Comparison of ENCODE assay signal across 9 mouse cellular contexts in the genomic region with DNA sequence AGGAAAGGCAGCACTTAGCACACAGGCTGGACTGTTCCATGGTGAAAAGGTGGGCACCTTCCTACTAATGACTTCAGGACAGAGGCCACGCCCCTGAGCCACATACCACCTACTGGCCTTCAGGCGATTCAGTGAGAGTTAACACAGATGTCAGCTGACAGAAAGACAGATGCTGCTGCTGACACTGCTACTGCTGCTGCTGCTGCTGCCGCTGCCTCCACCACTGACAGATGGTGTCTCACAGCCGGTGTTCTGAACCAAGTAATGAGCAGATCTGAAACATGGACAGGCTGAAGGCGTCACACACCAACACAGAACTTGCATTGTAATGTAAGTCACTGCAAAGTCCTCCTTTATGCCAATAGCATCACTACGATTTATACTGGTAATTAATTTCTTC.
DNase-seq lines count a peak whose midpoint lies in the region; ATAC-seq lines count a peak whose summit lies in the region.
"Had no signal": no experiment of that assay in that cellular context is flagged by ENCODE, and none has a peak within 500 bp of the region (broad histone marks: within the 10 kb centered on the region; RNA-seq: fewer than 3 reads in every experiment).

No protein-coding gene starts in this region.

- peak; percentile 79 for ATAC-seq in frontal cortex, adult (ENCODE audit: low TSS enrichment)
- peak; percentile 81; the same call in 1 of the 2 replicates for ATAC-seq in neural tube, embryonic 13.5 days (ENCODE audit: low read depth)
- ATAC-seq in megakaryocyte, adult 5-6 weeks (ENCODE audit: poor library complexity, severe bottlenecking) = no peak

- H3K27me3 ChIP-seq in neural tube, embryonic 13.5 days = no peaks in the 10 kb centered on the region
- H3K27me3 ChIP-seq: lung, embryonic 15.5 days had no signal

- 25% methylated on average over 6 of the region's 6 CpGs for WGBS in neural tube, embryonic 13.5 days

- no peaks in the 10 kb centered on the region for H3K9me3 ChIP-seq in neural tube, embryonic 13.5 days
- H3K9me3 ChIP-seq: lung, embryonic 15.5 days had no signal

- peak overlapping the region; percentile 1; the same call in 1 of the 2 replicates for H3K4me2 ChIP-seq in neural tube, embryonic 13.5 days
- H3K4me2 ChIP-seq: lung, embryonic 15.5 days had no signal

- H3K36me3 ChIP-seq in neural tube, embryonic 13.5 days = no peaks in the 10 kb centered on the region
- H3K36me3 ChIP-seq: lung, embryonic 15.5 days had no signal

- peak overlapping the region; percentile 43; the same call in 1 of the 2 replicates for H3K27ac ChIP-seq in neural tube, embryonic 13.5 days (replicated peaks)
- H3K27ac ChIP-seq: lung, embryonic 15.5 days had no signal

- peaks cover 16% of the 10 kb centered on the region for H3K4me1 ChIP-seq in neural tube, embryonic 13.5 days (replicated peaks)
- H3K4me1 ChIP-seq: lung, embryonic 15.5 days had no signal

- no peak overlapping the region for H3K9ac ChIP-seq in neural tube, embryonic 13.5 days
- H3K9ac ChIP-seq: lung, embryonic 15.5 days had no signal

- peak; percentile 40 to 80 for DNase-seq in adrenal gland, adult (ENCODE audit: inconsistent age in 2 of 2, low spot score in 1 of 2)
- no peak for DNase-seq in adrenal gland, postnatal 4 days (ENCODE audit: low spot score in 2 of 2)
- DNase-seq in left cerebral cortex, adult 11 months (ENCODE audit: low spot score) = peak; percentile 10
- DNase-seq in urinary bladder, adult 18-20 months (ENCODE audit: low spot score in 2 of 2) = no peak
- DNase-seq in cerebellum, adult 11-12 months = no peak

- H3K4me3 ChIP-seq in neural tube, embryonic 13.5 days = no peak overlapping the region
- H3K4me3 ChIP-seq: lung, embryonic 15.5 days had no signal

Comparison
In these comparisons a context has a peak if more than half of its experiments do, and no peak if none do; other contexts are left out.
1. DNase-seq: peak in adrenal gland, adult (2 of 2) and left cerebral cortex, adult 11 months (single experiment); none in adrenal gland, postnatal 4 days (0 of 2), urinary bladder, adult 18-20 months (0 of 2) and cerebellum, adult 11-12 months (single experiment).